Mouse (Mus musculus) E14TG2a.4 (cell line): ENCODE data around the gene Nemf.

ENCODE experiments used
- H3K27me3 ChIP-seq: 2 replicates; pipeline ENCODE4 v1.6.1; 2014; ENCODE audit warnings: low read length, control low read depth; ENCODE audit not compliant: insufficient read depth
- H3K36me3 ChIP-seq: 2 replicates; pipeline ENCODE4 v1.6.1; 2014; ENCODE audit warnings: low read length, control low read depth; ENCODE audit not compliant: insufficient read depth
- H3K4me1 ChIP-seq: replicated peaks from 2 replicates; pipeline ENCODE4 v1.6.1; 2014; ENCODE audit warnings: low read depth, low read length, control low read depth
- H3K4me3 ChIP-seq: replicated peaks from 2 replicates; pipeline ENCODE4 v1.5.1; 2014; ENCODE audit warnings: mild to moderate bottlenecking, low read length
- H3K9me3 ChIP-seq: 2 replicates; pipeline ENCODE4 v1.6.1; 2014; ENCODE audit warnings: low read length, control low read depth
- CTCF ChIP-seq: conservative IDR thresholded peaks from 2 replicates; pipeline ENCODE4 v1.5.1; 2014; ENCODE audit warnings: low read length
- NANOG ChIP-seq: IDR thresholded peaks from 2 replicates; pipeline ENCODE4 v1.6.1; 2014; ENCODE audit warnings: borderline replicate concordance, low read length, mixed read lengths
- POU5F1 ChIP-seq: IDR thresholded peaks from 2 replicates; pipeline ENCODE4 v1.6.1; 2014; ENCODE audit warnings: low read length, borderline replicate concordance

The Nemf gene

DNA sequence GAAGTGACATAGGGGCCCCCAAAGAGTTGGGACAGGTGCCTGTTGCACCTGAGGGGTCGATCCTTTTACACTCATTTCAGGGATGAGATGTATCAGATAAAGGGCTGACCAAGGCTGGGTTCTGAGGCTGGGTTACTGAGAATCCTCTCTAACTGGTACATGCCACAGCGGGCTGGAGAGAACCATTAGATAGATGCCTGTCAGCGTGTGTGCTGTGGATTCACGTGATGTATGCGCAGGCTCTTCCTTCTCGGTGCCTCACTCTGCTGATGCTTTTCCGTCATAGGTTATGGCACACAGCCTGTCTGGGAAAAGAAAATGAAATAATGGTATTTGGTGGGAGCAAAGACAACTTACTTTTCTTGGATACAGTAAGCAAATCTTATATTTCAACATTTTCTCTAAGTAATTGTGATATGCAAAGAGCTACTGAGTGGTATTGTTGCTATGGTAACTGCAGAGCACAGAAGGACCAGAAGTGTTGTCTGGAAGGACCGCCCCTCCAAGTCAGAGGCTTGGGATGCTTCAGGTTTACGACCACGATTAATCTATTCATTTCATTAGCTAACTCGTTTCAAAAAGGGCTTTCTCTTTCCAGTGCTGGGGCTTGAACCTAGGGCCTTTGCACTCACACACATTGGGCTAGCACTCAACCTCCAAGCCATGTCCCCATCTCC lies 88.9 kb downstream of the Nemf start:
- Histone ChIP-seq H3K27me3 (no peaks in the 10 kb centered on the region), H3K36me3 (no peaks in the 10 kb centered on the region), H3K9me3 (no peaks in the 10 kb centered on the region), H3K4me1 (no peaks in the 10 kb centered on the region), H3K4me3 (no peak overlapping the region)
- TF ChIP-seq CTCF (no peak), NANOG (no peak), POU5F1 (no peak)

DNA sequence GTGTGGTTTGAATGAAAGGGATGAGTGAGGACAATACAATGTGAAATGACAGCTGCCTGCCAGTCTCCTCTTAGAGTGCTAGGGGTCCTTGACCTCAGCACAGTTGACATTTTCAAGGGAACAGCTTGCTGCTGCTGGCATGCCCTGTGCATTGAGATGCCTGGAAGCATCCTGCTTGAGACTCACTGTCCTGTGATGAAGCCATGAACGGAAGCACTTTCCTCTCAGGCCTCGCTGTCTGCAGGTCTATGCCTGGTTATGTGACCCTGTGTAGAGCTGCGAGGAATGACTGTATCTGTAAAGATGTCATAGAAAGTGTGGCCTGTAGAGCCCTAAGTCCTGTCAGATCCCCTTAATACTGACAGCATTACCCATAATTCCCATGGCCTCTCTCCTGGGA lies 91.9 kb downstream of the Nemf start:
- H3K27me3 ChIP-seq: no peaks in the 10 kb centered on the region
- H3K4me3 ChIP-seq: no peak overlapping the region
- no peaks in the 10 kb centered on the region for H3K9me3 ChIP-seq
- H3K4me1 ChIP-seq: no peaks in the 10 kb centered on the region
- H3K36me3 ChIP-seq: no peaks in the 10 kb centered on the region
- TF ChIP-seq CTCF (no peak), POU5F1 (no peak), NANOG (no peak)

DNA sequence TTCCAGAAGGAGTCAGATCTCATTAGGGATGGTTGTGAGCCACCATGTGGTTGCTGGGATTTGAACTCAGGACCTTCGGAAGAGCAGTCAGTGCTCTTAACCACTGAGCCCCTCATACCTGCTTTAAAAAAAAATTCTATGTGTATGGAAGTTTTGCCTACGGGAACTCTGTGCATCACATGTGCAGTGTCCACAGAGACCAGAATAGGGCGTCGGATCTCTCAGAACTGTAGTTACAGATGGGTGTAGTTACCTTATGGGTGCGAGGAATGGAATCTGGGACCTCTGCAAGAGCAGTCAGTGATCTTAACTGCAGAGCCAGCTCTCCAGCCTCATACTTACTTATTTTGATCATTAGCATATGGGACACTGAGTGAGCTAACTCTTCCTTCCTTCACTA lies 94.7 kb downstream of the Nemf start:
- Histone ChIP-seq H3K4me1 (no peaks in the 10 kb centered on the region), H3K9me3 (no peaks in the 10 kb centered on the region), H3K36me3 (no peaks in the 10 kb centered on the region), H3K4me3 (no peak overlapping the region), H3K27me3 (no peaks in the 10 kb centered on the region)
- TF ChIP-seq POU5F1: no peak
- no peak for TF ChIP-seq CTCF
- no peak for TF ChIP-seq NANOG
